Mouse (Mus musculus) testis, postnatal 14 days (tissue): ENCODE results near the gene Mt1.

Source experiments
- DNase-seq: peaks from one replicate; pipeline ENCODE4 v3.0.0; 2021; ENCODE audit warnings: low spot score

Gene Mt1

DNA sequence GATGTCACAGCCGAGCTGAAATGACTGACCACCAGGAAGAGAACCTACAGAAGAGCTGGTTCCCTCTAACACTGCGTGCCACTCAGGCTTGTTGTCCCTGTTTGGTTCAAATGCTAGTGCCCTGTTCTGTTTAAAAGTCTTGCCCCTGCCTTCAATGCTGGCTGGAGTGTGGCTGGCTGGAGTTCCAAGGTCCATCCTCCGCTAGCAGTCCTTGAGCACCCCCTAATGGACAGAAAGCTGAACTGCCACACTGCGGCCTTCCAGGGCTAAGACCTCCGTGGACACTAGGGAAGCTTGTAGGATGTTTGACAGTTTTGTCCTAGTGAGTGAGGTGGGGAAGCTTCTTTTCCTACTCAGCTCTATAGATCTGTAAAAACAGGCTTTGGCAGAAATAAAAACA, 26.9 kb downstream of the Mt1 start:
- DNase-seq, result peak; percentile 72

DNA sequence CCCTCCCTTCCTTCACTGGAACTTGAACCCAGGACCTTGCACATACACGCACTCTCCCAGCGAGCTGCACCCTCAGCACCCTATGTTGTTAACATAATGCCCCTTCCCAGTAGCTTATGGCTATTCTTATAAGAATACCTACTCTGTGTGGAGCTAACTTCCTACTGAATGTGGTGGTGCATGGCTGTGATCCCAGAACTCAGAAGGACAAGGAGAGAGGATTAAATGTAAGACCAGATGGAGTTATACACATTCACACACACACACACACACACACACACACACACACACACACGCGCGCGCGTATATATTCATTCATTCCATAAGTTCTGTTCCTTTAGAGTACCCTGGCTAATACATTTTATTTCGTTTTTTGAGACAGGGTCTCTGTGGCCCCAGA, 27.4 kb downstream of the Mt1 start:
- no peak for DNase-seq

GRCm38 (mm10) chr8:94207491-94207890, 28.6 kb downstream of the Mt1 start:
- no peak for DNase-seq

GRCm38 (mm10) chr8:94209639-94210038, 30.8 kb downstream of the Mt1 start:
- no peak for DNase-seq

GRCm38 (mm10) chr8:94210225-94210624, 31.3 kb downstream of the Mt1 start:
- no peak for DNase-seq

DNA sequence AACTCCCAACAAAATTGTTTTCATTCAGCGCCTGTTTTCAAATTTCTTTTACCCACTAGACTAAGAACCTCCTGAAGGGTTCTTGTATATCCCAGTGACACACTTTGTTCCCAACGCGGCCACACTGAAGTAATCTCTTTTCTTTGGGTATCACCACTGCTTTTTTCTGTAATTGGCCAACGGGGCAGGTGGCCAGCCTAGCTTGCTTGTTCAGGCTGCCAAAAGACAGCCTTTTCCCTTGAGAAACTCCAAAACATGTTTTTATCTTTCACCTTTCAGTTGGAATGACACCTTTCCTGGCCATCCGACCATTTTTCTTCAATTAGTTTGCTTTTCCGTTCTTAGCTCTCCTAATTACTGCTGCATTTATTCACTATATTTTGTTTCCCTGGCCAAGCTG, 34.9 kb downstream of the Mt1 start:
- no peak for DNase-seq

DNA sequence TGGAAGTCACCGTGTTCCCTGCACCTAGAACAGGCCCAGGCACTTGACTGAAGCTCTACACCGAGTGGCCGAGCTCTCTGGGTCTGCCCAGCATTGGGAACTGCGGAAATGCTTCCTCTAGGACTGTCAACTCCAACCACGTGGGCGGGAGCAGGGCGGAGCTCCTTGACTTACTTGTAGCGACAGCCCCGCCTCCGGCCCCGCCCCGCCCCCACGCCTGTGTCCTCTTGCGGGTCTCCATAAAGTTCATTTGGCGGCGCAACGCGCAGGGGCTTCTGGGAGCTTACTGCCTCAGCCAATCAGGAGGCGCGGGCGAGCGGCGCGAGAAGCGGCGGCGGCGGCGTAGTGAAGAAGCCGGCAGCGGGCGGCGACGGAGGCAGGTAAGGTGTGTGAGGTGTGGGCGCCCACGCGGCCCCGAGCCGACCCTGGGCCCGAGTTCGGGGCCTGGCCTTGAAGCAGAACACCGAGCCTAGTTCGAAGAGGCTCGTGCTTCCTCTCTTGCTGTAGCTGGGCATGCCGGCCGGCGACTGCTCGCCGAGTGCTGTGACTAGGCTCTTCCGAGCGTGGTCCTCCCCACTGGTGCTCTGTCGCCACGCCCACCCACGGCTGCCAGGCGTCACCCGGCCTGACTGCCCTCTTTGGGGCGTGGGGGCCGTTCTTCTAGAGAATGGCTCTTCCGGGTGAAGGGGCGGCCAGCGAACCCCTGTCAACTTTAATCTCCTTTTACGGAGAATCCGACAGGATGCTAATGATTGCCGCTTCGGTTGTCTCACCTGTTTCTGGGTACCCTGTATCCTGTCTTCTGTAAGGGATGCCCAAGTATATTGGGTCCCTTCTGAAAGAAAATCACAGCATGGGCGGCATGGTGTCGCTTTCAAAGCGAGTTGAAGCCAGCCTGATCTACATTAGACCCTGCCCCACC, 35.6 kb downstream of the Mt1 start, which contains the start of gene Nup93:
TSS of gene Nup93 (plus strand) at position 313 of the 922 bp plus-strand sequence.
- peak; percentile 99 for DNase-seq

- DNase-seq, result no peak
Observed at GRCm38 (mm10) chr8:94227381-94227939, 48.6 kb downstream of the Mt1 start.
